8 mouse cellular contexts compared by ENCODE assay signal in genomic region chr2:32750887-32751664, GRCm38 (mm10). TPM values are rescaled to one million over a fixed set of nuclear protein-coding genes. Genes with fewer than 3 reads are reported as not detected.
DNase-seq lines count a peak whose midpoint lies in the region; ATAC-seq lines count a peak whose summit lies in the region.

No protein-coding gene starts in this region.

- ATAC-seq in forebrain, embryonic 11.5 days (replicated peaks; ENCODE audit: low FRiP score), result peak; percentile 84
- ATAC-seq in intestine, embryonic 16.5 days, result peak; percentile 94
- peak; percentile 69 for ATAC-seq in liver, embryonic 15.5 days (ENCODE audit: insufficient read depth)

- peak; percentile 88 for DNase-seq in adrenal gland, postnatal 14 days
- DNase-seq in forebrain, embryonic 11.5 days (ENCODE audit: low spot score), result peak; percentile 84
- peak; percentile 35 for DNase-seq in ovary, postnatal 14 days (ENCODE audit: low spot score)
- no peak for DNase-seq in left cerebral cortex, postnatal 14 days (ENCODE audit: low spot score in 2 of 2)
- no peak for DNase-seq in cerebellum, postnatal 36 days
- DNase-seq in B cell, adult 2 months, result no peak

- H3K27me3 ChIP-seq in forebrain, embryonic 11.5 days (ENCODE audit: control insufficient read depth, insufficient read depth, low read length), result no peaks in the 10 kb centered on the region
- H3K27me3 ChIP-seq in intestine, embryonic 16.5 days (replicated peaks; ENCODE audit: control insufficient read depth, insufficient read depth, low read length), result no peaks in the 10 kb centered on the region
- H3K27me3 ChIP-seq in liver, embryonic 15.5 days, result no peaks in the 10 kb centered on the region

- peak overlapping the region; percentile 28; the same call in 1 of the 2 replicates for H3K27ac ChIP-seq in forebrain, embryonic 11.5 days (ENCODE audit: low read depth, low read length)
- H3K27ac ChIP-seq in intestine, embryonic 16.5 days (ENCODE audit: low read length), result peak overlapping the region; percentile 63
- H3K27ac ChIP-seq in liver, embryonic 15.5 days (replicated peaks), result peak overlapping the region; percentile 48; the same call in 1 of the 2 replicates

- no peaks in the 10 kb centered on the region; the same call in 1 of the 2 replicates for H3K36me3 ChIP-seq in forebrain, embryonic 11.5 days (ENCODE audit: control insufficient read depth, insufficient read depth, low read length)
- H3K36me3 ChIP-seq in intestine, embryonic 16.5 days (ENCODE audit: control insufficient read depth, insufficient read depth, low read length), result peaks cover 3% of the 10 kb centered on the region
- H3K36me3 ChIP-seq in liver, embryonic 15.5 days (replicated peaks), result 0 out of 2 replicates have a peak, but pooled peaks cover 5% of the 10 kb centered on the region

- peak overlapping the region; percentile 23 for H3K4me3 ChIP-seq in forebrain, embryonic 11.5 days (ENCODE audit: low read depth, low read length)
- H3K4me3 ChIP-seq in intestine, embryonic 16.5 days (ENCODE audit: low read length), result peak overlapping the region; percentile 51
- H3K4me3 ChIP-seq in liver, embryonic 15.5 days (replicated peaks), result peak overlapping the region; percentile 34

- H3K4me2 ChIP-seq in forebrain, embryonic 11.5 days (ENCODE audit: low read depth, low read length, severe bottlenecking), result peak overlapping the region; percentile 45
- peak overlapping the region; percentile 55 for H3K4me2 ChIP-seq in intestine, embryonic 16.5 days (ENCODE audit: low read depth, low read length)
- H3K4me2 ChIP-seq in liver, embryonic 15.5 days, result peak overlapping the region; percentile 41

- 5% methylated on average over 31 of the region's 31 CpGs for WGBS in forebrain, embryonic 11.5 days
- WGBS in intestine, embryonic 16.5 days, result 16% methylated on average over 31 of the region's 31 CpGs
- WGBS in liver, embryonic 15.5 days (ENCODE audit: insufficient replicate concordance), result 66% methylated on average over 31 of the region's 31 CpGs

- H3K9ac ChIP-seq in forebrain, embryonic 11.5 days (ENCODE audit: low read length), result peak overlapping the region; percentile 23; the same call in 1 of the 2 replicates
- H3K9ac ChIP-seq in intestine, embryonic 16.5 days (ENCODE audit: low read depth, low read length), result peak overlapping the region; percentile 57
- H3K9ac ChIP-seq in liver, embryonic 15.5 days, result no peak overlapping the region

- 0 out of 2 replicates have a peak, but pooled peaks cover 4% of the 10 kb centered on the region for H3K4me1 ChIP-seq in forebrain, embryonic 11.5 days (replicated peaks; ENCODE audit: control insufficient read depth, insufficient read depth, low read length)
- peaks cover 7% of the 10 kb centered on the region; the same call in 1 of the 2 replicates for H3K4me1 ChIP-seq in intestine, embryonic 16.5 days (ENCODE audit: control insufficient read depth, insufficient read depth, low read length)
- H3K4me1 ChIP-seq in liver, embryonic 15.5 days (replicated peaks), result peaks cover 5% of the 10 kb centered on the region; the same call in 1 of the 2 replicates

- no peaks in the 10 kb centered on the region for H3K9me3 ChIP-seq in forebrain, embryonic 11.5 days (ENCODE audit: control insufficient read depth, low read length)
- H3K9me3 ChIP-seq in intestine, embryonic 16.5 days (ENCODE audit: control insufficient read depth, low read length), result no peaks in the 10 kb centered on the region
- H3K9me3 ChIP-seq in liver, embryonic 15.5 days (replicated peaks), result no peaks in the 10 kb centered on the region

- intact Hi-C loops in left cerebral cortex, postnatal 14 days (cut with DNase I), result no loop called here

RNA-seq across cellular contexts. Expression of gene Tor2a, which starts 6.0 kb away (rescaled TPM):
- 25.3 and 26.8 TPM in 2 replicates for total RNA-seq in adrenal gland, postnatal 14 days (2021)
- polyA plus RNA-seq in forebrain, embryonic 11.5 days (2014; fragmentation: Nextera tagmentation; extraction: Ambion mirVana), result 56.8 and 68.3 TPM in 2 replicates
- polyA plus RNA-seq in intestine, embryonic 16.5 days (2015; fragmentation: Nextera tagmentation; extraction: Ambion mirVana), result 73.1 and 74.0 TPM in 2 replicates
- 24.7 and 27.7 TPM in 2 replicates for polyA plus RNA-seq in liver, embryonic 15.5 days (2015; fragmentation: Nextera tagmentation; extraction: Ambion mirVana)
- 10 to 100 TPM; 27.6 to 30.4 TPM for total RNA-seq in left cerebral cortex, postnatal 14 days (2021)

RNA-seq across cellular contexts. Expression of gene 6330409D20Rik, which starts 10.3 kb away (rescaled TPM):
- total RNA-seq in adrenal gland, postnatal 14 days (2021), result not detected in 2 replicates
- polyA plus RNA-seq in forebrain, embryonic 11.5 days (2014; fragmentation: Nextera tagmentation; extraction: Ambion mirVana), result 2.1 and 2.3 TPM in 2 replicates
- polyA plus RNA-seq in intestine, embryonic 16.5 days (2015; fragmentation: Nextera tagmentation; extraction: Ambion mirVana), result 0.26 TPM in 1 of 2 replicates, not detected in the other
- polyA plus RNA-seq in liver, embryonic 15.5 days (2015; fragmentation: Nextera tagmentation; extraction: Ambion mirVana), result not detected in 2 replicates
- total RNA-seq in left cerebral cortex, postnatal 14 days (2021), result 1 to 10 TPM; 2.2 to 3.8 TPM

RNA-seq across cellular contexts. Expression of gene Ttc16, which starts 24.4 kb away (rescaled TPM):
- 0.26 TPM in 1 of 2 replicates, not detected in the other for total RNA-seq in adrenal gland, postnatal 14 days (2021)
- polyA plus RNA-seq in forebrain, embryonic 11.5 days (2014; fragmentation: Nextera tagmentation; extraction: Ambion mirVana), result 0.80 and 0.84 TPM in 2 replicates
- polyA plus RNA-seq in intestine, embryonic 16.5 days (2015; fragmentation: Nextera tagmentation; extraction: Ambion mirVana), result 0.32 and 0.34 TPM in 2 replicates
- 0.13 TPM in 1 of 2 replicates, not detected in the other for polyA plus RNA-seq in liver, embryonic 15.5 days (2015; fragmentation: Nextera tagmentation; extraction: Ambion mirVana)
- total RNA-seq in left cerebral cortex, postnatal 14 days (2021), result under 1 TPM; 0.23 to 0.35 TPM

RNA-seq across cellular contexts. Expression of gene Ptrh1, which starts 24.5 kb away (rescaled TPM):
- 5.1 and 5.9 TPM in 2 replicates for total RNA-seq in adrenal gland, postnatal 14 days (2021)
- polyA plus RNA-seq in forebrain, embryonic 11.5 days (2014; fragmentation: Nextera tagmentation; extraction: Ambion mirVana), result 3.3 and 4.6 TPM in 2 replicates
- 5.4 and 6.3 TPM in 2 replicates for polyA plus RNA-seq in intestine, embryonic 16.5 days (2015; fragmentation: Nextera tagmentation; extraction: Ambion mirVana)
- 1.5 and 1.8 TPM in 2 replicates for polyA plus RNA-seq in liver, embryonic 15.5 days (2015; fragmentation: Nextera tagmentation; extraction: Ambion mirVana)
- total RNA-seq in left cerebral cortex, postnatal 14 days (2021), result 1 to 10 TPM; 6.1 to 7.6 TPM

RNA-seq across cellular contexts. Expression of gene Sh2d3c, which starts 30.2 kb away (rescaled TPM):
- 29.8 and 39.3 TPM in 2 replicates for total RNA-seq in adrenal gland, postnatal 14 days (2021)
- polyA plus RNA-seq in forebrain, embryonic 11.5 days (2014; fragmentation: Nextera tagmentation; extraction: Ambion mirVana), result 33.2 and 33.7 TPM in 2 replicates
- 26.1 and 26.5 TPM in 2 replicates for polyA plus RNA-seq in intestine, embryonic 16.5 days (2015; fragmentation: Nextera tagmentation; extraction: Ambion mirVana)
- polyA plus RNA-seq in liver, embryonic 15.5 days (2015; fragmentation: Nextera tagmentation; extraction: Ambion mirVana), result 7.0 and 8.3 TPM in 2 replicates
- 10 to 100 TPM; 31.1 to 35.6 TPM for total RNA-seq in left cerebral cortex, postnatal 14 days (2021)

Comparison
In these comparisons a context has a peak if more than half of its experiments do, and no peak if none do; other contexts are left out.
1. DNase-seq: peak in adrenal gland, postnatal 14 days (single experiment), forebrain, embryonic 11.5 days (single experiment) and ovary, postnatal 14 days (single experiment); none in left cerebral cortex, postnatal 14 days (0 of 2), cerebellum, postnatal 36 days (0 of 2) and B cell, adult 2 months (0 of 2).
2. Peak in every context shown above with its lines, with median percentiles within 50 percentile points of each other: ATAC-seq, H3K27ac ChIP-seq, H3K4me2 ChIP-seq and H3K4me3 ChIP-seq.